Mouse (Mus musculus) midbrain, embryonic 12.5 days (tissue): ENCODE measurements around the gene Cib2. TPM values are rescaled to one million over a fixed set of nuclear protein-coding genes. Genes with fewer than 3 reads are reported as not detected.

Experiments
- ATAC-seq: fragments of 200-750 bp; cut with Nextera tagmentation; 2 replicates; pipeline ENCODE4 v1.8.0; 2017; ENCODE audit warnings: low read depth, moderate TSS enrichment, moderate library complexity; ENCODE audit not compliant: low FRiP score
- H3K27ac ChIP-seq: fragments of 300-500 bp; sonication (generic); replicated peaks from 2 replicates; pipeline ENCODE4 v1.5.1; 2016; ENCODE audit warnings: mild to moderate bottlenecking
- H3K27me3 ChIP-seq: fragments of 300-500 bp; sonication (generic); 2 replicates; pipeline ENCODE4 v1.6.1; 2016; ENCODE audit warnings: mild to moderate bottlenecking
- H3K36me3 ChIP-seq: fragments of 300-500 bp; sonication (generic); 2 replicates; pipeline ENCODE4 v1.6.1; 2016
- H3K4me1 ChIP-seq: fragments of 300-500 bp; sonication (generic); 2 replicates; pipeline ENCODE4 v1.6.1; 2016
- H3K4me2 ChIP-seq: fragments of 300-500 bp; sonication (generic); replicated peaks from 2 replicates; pipeline ENCODE4 v1.6.1; 2016; ENCODE audit warnings: mild to moderate bottlenecking, moderate library complexity
- H3K4me3 ChIP-seq: fragments of 300-500 bp; sonication (generic); 2 replicates; pipeline ENCODE4 v1.5.1; 2016; ENCODE audit warnings: mild to moderate bottlenecking
- H3K9ac ChIP-seq: fragments of 300-500 bp; sonication (generic); replicated peaks from 2 replicates; pipeline ENCODE4 v1.6.1; 2016; ENCODE audit warnings: mild to moderate bottlenecking, moderate library complexity
- H3K9me3 ChIP-seq: fragments of 300-500 bp; sonication (generic); 2 replicates; pipeline ENCODE4 v1.6.1; 2016; ENCODE audit warnings: mild to moderate bottlenecking
- WGBS: fragments of 180-500 bp; shearing (Covaris S2); methylation state at CpG from one replicate; pipeline ENCODE4 v1.1.7; 2016; 5-methylcytosine and 5-hydroxymethylcytosine counted together
- polyA plus RNA-seq: library from polyadenylated mRNA; unstranded; fragments of >200 nt; fragmentation: Nextera tagmentation; extraction: Ambion mirVana; gene quantifications from 2 replicates; pipeline ENCODE4 v1.2.1, GENCODE M21; 2016

Gene Cib2
- polyA plus RNA-seq, 1 experiment from 2014 or later: 17.4 TPM

DNA sequence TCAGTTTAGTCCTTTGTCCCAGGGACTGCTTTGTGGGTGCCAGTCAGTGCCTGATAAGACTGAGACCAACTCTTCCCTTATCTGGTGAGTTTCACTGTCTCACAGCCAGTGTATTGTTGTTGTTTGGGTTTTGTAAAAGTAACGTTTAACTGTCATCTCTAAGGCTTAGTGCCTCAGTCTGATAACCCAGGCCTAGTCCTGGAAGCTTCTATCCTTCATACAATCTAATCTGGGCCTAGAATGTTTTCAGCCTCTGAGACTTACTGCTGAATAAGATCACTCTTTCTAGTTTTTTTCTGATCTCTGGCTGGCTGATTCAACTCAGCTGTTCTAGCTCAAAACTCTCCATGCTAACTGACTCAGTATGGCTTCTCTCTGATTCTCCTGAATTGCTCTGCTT, 23.7 kb upstream of the Cib2 start:
- 67% methylated on average over 1 of the region's 1 CpGs for WGBS

DNA sequence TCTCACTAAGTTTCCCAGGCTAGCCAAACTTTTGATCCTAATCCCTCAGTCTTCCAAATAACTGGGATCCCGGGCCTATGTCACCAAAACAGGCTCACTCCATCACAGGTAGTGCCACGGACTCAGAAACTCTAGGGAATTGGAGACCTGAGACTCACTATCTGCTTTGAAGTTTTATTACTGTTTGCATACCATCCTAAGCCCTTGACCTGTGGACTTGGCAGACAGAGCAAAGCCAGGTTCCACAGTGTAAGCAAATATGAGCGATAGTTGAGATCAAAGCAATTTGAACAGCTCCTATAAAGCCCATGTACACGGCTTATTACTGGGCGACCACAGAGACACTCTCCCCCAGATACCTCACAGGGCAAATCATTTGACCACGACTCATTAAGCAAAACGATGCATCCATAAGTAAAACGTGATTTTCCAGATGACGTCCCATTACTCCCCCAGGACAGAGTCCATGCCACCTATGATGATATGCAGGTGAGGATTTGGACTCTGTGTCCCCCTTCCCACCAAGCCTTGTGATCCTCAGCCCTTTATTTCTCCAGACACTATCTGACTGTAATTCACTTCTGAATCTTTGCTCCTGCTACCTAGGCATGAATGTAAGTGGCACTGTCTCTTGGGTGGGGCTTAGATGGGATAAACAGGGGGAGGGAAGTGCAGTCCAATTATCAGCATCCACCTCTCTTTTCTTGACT, 11.3 kb upstream of the Cib2 start:
- Histone ChIP-seq H3K4me2 (no peak overlapping the region), H3K27me3 (no peaks in the 10 kb centered on the region), H3K9me3 (no peaks in the 10 kb centered on the region), H3K9ac (no peak overlapping the region), H3K36me3 (no peaks in the 10 kb centered on the region), H3K4me3 (no peak overlapping the region), H3K4me1 (no peaks in the 10 kb centered on the region), H3K27ac (no peak overlapping the region)
- no peak for ATAC-seq
- WGBS: 81% methylated on average over 9 of the region's 9 CpGs

More for the DNA sequence above, 23.7 kb upstream of the Cib2 start:
- H3K9ac ChIP-seq: no peak overlapping the region
- H3K9me3 ChIP-seq: no peaks in the 10 kb centered on the region
- ATAC-seq: no peak
- no peaks in the 10 kb centered on the region for H3K36me3 ChIP-seq
- H3K4me3 ChIP-seq: no peak overlapping the region
- peaks cover 19% of the 10 kb centered on the region for H3K4me1 ChIP-seq
- no peak overlapping the region for H3K4me2 ChIP-seq
- no peaks in the 10 kb centered on the region for H3K27me3 ChIP-seq
- H3K27ac ChIP-seq: no peak overlapping the region

DNA sequence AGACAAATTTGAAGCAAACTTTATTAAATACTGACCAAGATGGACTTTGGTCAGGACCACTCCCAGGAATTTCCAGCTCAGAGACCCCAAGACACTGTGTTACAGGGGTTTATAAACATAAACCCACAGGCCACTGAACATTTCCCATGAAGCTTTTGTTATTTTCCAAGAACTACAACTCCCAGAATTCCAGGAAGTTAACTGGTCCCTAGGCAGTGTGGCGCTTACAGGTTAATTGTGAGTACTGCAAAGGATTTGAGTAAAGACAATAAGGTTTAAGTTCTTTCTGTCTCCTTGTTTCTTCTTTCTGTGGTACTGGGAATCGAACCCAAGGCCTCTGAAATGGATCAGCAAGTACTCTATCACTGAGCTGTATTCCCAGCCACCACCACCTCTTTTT, 8.7 kb upstream of the Cib2 start:
- 37% methylated on average over 2 of the region's 2 CpGs for WGBS
- Histone ChIP-seq H3K4me1 (no peaks in the 10 kb centered on the region), H3K36me3 (no peaks in the 10 kb centered on the region), H3K4me2 (no peak overlapping the region), H3K9me3 (no peaks in the 10 kb centered on the region), H3K27ac (no peak overlapping the region), H3K27me3 (no peaks in the 10 kb centered on the region), H3K4me3 (no peak overlapping the region), H3K9ac (no peak overlapping the region)
- ATAC-seq: no peak

DNA sequence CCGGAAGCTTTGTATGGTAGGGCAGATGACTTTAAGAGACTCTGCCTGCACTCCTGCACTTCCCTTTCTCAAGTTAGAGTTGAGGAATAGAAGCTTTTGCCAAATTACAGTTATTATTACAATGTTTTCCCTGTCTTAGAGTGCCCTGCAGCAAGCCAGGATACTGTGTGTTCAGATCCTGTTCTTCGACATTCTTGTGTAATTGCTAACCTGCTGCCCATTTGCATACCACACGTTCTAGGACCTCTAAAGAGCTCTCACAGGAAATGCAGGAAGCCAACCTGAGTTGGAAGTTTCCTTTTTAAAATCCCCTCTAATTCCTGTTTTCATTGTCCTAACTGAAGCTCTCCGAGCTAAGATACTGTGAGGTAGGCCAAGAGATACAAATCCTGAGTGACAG, 6.9 kb upstream of the Cib2 start:
- Histone ChIP-seq H3K4me2 (no peak overlapping the region), H3K36me3 (no peaks in the 10 kb centered on the region), H3K9ac (no peak overlapping the region), H3K27ac (no peak overlapping the region), H3K4me1 (no peaks in the 10 kb centered on the region), H3K9me3 (no peaks in the 10 kb centered on the region), H3K4me3 (no peak overlapping the region), H3K27me3 (no peaks in the 10 kb centered on the region)
- 59% methylated on average over 4 of the region's 4 CpGs for WGBS
- ATAC-seq: no peak

DNA sequence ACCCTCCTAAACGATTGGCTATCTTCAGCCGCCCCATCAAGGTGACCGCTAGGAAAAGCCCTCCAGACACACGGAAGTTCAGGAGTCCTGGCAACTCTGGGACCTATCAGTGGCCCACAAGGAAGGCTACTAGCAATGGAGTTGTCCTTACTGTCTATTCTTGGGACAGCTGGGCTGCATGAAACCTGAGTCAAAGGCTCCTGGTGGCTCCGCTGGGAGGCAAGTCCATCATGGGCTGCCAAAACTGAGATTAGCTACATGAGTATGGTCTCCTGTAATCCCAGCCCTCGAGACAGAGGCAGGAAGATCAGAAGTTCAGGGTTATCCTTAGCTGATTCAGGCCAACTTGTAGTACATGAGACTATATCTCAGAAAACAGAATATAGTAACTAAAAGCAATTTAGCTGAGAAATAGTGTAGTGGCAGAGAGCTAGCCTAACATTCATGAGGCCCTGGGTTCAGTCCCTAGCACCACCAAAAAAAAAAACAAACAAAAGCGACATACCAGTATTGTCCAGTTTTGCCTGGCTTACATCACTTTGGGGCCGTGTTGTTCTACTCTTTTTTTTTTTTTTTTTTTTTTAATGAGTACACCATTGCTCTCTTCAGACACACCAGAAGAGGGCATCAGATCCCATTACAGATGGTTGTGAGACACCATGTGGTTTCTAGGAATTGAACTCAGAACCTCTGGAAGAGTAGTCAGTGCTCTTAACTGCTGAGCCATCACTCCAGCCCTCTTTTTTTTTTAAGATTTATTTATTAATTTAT, 998 bp upstream of the Cib2 start:
- no peak for ATAC-seq
- no peak overlapping the region for H3K4me3 ChIP-seq
- H3K9ac ChIP-seq: no peak overlapping the region
- no peaks in the 10 kb centered on the region for H3K36me3 ChIP-seq
- H3K4me1 ChIP-seq: no peaks in the 10 kb centered on the region
- no peaks in the 10 kb centered on the region for H3K9me3 ChIP-seq
- H3K27ac ChIP-seq: no peak overlapping the region
- no peak overlapping the region for H3K4me2 ChIP-seq
- WGBS: 85% methylated on average over 8 of the region's 8 CpGs
- peaks cover 13% of the 10 kb centered on the region for H3K27me3 ChIP-seq

DNA sequence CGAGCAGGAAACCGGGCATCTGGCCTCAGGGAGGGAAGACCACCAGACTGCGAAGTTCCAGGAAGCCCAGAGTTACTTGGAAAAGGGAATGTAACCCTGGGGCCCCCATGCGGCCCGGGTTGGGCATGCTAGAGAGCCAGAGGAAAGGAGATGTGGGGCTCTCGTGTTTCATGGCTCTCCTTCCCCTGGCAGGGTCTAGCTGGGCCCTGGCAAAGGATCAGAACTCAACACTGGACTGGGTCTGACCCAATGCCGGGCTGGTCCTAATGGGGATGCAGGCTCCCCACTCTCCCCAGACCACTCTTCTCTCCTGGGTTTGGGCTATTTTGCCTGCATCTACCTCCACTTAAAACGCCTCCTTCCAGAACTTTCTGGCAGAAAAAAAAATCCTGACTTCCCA, 1.3 kb downstream of the Cib2 start:
- H3K4me3 ChIP-seq: no peak overlapping the region
- no peaks in the 10 kb centered on the region for H3K36me3 ChIP-seq
- no peak overlapping the region for H3K9ac ChIP-seq
- ATAC-seq: no peak
- no peak overlapping the region for H3K27ac ChIP-seq
- no peaks in the 10 kb centered on the region for H3K9me3 ChIP-seq
- no peaks in the 10 kb centered on the region for H3K4me1 ChIP-seq
- H3K27me3 ChIP-seq: peaks cover 13% of the 10 kb centered on the region
- WGBS: 78% methylated on average over 8 of the region's 8 CpGs
- no peak overlapping the region for H3K4me2 ChIP-seq

DNA sequence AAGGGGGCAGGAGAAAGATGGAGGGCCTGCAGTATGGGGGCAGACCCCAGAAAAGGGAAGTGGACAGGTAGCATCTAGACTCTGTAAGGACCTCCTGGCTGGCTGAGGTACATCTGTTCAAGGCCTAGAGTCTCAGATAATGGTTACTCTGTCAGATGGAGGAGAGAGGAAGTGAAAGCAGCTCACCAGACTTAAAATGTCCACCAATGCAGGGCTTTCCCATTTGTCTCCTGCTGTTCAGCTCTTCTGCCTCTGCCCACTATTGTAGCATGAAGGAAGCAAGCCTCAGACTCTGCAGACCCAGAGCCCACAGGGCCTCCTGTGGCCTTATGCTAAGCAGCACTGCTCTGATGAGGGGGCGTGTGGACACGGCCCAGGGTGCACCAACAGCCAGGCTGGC, 5.0 kb downstream of the Cib2 start:
- H3K9me3 ChIP-seq: no peaks in the 10 kb centered on the region
- H3K36me3 ChIP-seq: no peaks in the 10 kb centered on the region
- 68% methylated on average over 2 of the region's 2 CpGs for WGBS
- H3K4me1 ChIP-seq: no peaks in the 10 kb centered on the region
- H3K9ac ChIP-seq: no peak overlapping the region
- H3K4me2 ChIP-seq: no peak overlapping the region
- H3K27me3 ChIP-seq: peaks cover 13% of the 10 kb centered on the region
- no peak overlapping the region for H3K4me3 ChIP-seq
- ATAC-seq: no peak
- H3K27ac ChIP-seq: no peak overlapping the region

DNA sequence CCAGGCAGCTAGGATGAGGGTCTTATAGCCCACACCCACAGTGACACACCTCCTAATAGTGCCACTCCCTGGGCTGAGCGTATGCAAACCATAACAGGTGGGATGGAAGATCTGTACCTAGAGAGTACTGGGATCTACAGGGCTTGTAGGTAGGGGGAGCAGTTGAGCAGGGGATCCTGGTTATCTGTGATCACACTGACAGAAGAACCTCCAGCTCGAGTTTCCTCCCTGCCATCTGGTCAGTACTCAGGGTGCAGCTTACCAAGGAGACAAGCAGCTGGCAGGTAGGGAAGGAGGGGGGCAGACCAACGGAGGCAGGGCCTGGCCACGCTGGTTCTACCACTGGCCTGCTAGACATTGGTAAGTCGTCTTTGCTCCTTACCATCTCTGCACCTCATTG, 7.6 kb downstream of the Cib2 start:
- 29% methylated on average over 5 of the region's 5 CpGs for WGBS
- Histone ChIP-seq H3K36me3 (no peaks in the 10 kb centered on the region), H3K4me2 (no peak overlapping the region), H3K27ac (no peak overlapping the region), H3K9ac (no peak overlapping the region), H3K27me3 (no peaks in the 10 kb centered on the region), H3K4me1 (no peaks in the 10 kb centered on the region), H3K9me3 (no peaks in the 10 kb centered on the region), H3K4me3 (no peak overlapping the region)
- no peak for ATAC-seq

DNA sequence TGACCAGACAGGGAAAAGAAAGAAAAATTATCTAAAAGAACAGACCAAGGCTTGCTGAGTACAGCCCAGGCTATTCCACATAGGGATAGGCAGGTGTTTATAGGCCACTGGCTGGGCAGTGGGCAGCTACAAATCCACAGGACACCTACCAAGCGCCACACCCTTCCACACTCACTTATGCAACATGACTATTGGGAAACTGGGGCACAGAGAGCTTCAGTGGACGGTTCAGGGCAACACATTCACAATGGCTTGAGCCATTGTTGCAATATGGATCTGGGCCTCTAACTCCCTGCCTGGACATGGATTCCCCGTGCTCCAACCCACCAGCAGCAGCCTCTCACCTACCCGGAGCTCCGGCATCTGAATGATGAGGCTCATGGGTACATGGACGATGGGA, 10.6 kb downstream of the Cib2 start:
- Histone ChIP-seq H3K4me2 (no peak overlapping the region), H3K36me3 (no peaks in the 10 kb centered on the region), H3K4me3 (no peak overlapping the region), H3K9ac (no peak overlapping the region), H3K27me3 (no peaks in the 10 kb centered on the region), H3K4me1 (no peaks in the 10 kb centered on the region), H3K27ac (no peak overlapping the region), H3K9me3 (no peaks in the 10 kb centered on the region)
- WGBS: 90% methylated on average over 6 of the region's 6 CpGs
- ATAC-seq: no peak

DNA sequence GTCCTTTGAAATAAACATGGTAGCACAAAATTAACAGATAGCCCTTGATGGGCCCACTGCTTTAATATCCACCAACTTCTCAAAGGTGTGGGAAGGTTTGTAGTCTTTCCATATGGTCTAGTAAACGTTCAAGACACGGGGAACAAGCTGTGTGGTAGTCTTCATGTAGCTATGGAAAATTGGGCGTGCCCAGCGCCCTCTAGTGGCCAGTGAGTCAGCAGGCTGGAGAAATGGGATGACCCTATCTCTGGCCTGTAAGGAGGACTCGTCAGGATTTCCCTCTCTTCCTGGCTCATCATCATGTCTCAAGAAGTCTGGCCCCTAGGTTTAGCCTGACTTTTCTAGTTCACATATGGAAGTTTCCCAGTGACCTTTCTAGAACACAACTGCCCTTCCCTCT, 12.5 kb downstream of the Cib2 start:
- Histone ChIP-seq H3K36me3 (no peaks in the 10 kb centered on the region), H3K27me3 (no peaks in the 10 kb centered on the region), H3K9ac (no peak overlapping the region), H3K4me1 (no peaks in the 10 kb centered on the region), H3K4me3 (no peak overlapping the region), H3K9me3 (no peaks in the 10 kb centered on the region), H3K27ac (no peak overlapping the region), H3K4me2 (no peak overlapping the region)
- 21% methylated on average over 5 of the region's 5 CpGs for WGBS
- ATAC-seq: no peak

DNA sequence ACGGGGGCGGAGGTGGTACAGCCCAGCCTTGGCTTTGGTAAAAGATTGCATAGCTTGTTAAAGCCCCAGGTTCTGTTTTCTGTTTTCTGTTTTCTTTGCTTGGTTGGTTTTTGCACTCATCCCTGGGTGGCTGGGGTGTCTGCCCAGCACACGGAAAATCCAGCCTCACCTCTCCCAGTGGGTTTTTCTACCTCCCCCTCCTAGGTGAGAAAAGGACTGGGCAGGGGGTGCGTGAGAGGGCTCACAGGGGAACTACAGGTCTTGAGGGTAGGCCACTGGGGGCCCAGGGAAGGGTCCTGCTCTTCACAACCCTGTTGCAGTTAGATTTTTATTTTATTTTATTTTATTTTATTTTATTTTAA, 15.1 kb downstream of the Cib2 start:
- Histone ChIP-seq H3K4me3 (no peak overlapping the region), H3K4me1 (no peaks in the 10 kb centered on the region), H3K36me3 (no peaks in the 10 kb centered on the region), H3K27ac (no peak overlapping the region), H3K9me3 (no peaks in the 10 kb centered on the region), H3K27me3 (no peaks in the 10 kb centered on the region), H3K4me2 (no peak overlapping the region), H3K9ac (no peak overlapping the region)
- WGBS: 92% methylated on average over 4 of the region's 4 CpGs
- no peak for ATAC-seq

DNA sequence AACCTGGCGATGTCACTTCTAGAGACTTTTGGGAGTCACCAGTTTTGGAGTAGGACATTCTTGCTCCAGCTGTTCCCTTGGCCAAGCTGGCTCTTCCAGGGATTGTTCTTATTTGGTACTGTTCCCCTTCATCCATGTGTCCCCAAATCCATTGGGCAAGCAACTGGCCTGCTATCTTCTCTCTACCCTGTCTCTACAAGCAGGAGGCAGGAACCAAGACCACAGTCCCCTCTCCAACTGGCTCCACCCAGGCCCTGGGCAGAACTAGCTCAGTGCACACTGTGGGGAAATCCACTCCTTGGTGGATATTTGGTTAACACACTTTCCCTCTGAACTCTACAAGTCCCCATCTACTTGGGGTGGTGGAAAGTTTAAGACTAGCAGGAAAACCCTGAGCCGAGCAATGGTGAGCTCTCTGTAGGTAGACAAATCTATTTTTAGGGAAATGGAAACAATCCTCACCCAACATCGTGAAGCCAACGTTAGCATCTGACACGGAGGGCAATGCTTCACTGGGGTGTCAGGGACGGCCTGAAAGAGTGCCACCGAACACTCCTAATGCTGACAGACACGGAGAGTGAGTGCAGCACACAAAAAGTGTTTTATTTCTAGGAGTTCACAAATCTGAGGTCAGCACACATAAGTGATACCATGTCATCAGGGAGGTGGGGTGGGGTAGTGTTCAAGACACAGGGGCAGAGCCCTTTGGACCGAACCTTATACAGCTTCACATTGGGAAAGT, 15.6 kb downstream of the Cib2 start:
- Histone ChIP-seq H3K9ac (no peak overlapping the region), H3K9me3 (no peaks in the 10 kb centered on the region), H3K27ac (no peak overlapping the region), H3K4me3 (no peak overlapping the region), H3K27me3 (no peaks in the 10 kb centered on the region), H3K4me1 (no peaks in the 10 kb centered on the region), H3K36me3 (no peaks in the 10 kb centered on the region), H3K4me2 (no peak overlapping the region)
- ATAC-seq: no peak
- 86% methylated on average over 9 of the region's 9 CpGs for WGBS
